Mouse (Mus musculus): Measurements from ENCODE around the gene Ppp6r2. TPM values are rescaled to one million over a fixed set of nuclear protein-coding genes. Genes with fewer than 3 reads are reported as not detected.

Gene Ppp6r2
- total and polyA plus RNA-seq, 3 experiments = 8.7 to 14.7 (median 10.3) TPM

- DNase-seq (ENCODE audit: extremely low read depth) = no peak
- peak overlapping the region; percentile 24; the same call in 1 of the 2 replicates for H3K4me2 ChIP-seq (ENCODE audit: insufficient read depth, low read depth, poor library complexity, severe bottlenecking)
- no peaks in the 10 kb centered on the region for H3K27me3 ChIP-seq (replicated peaks)
- H3K27ac ChIP-seq (ENCODE audit: insufficient read depth, low read depth) = peak overlapping the region; percentile 64
- no peak overlapping the region for H3K9ac ChIP-seq (ENCODE audit: insufficient read depth, low read depth)
- peaks cover 9 to 33% of the 10 kb centered on the region in 2 experiments; a peak in 3 of 4 replicates for H3K4me1 ChIP-seq (ENCODE audit: control insufficient read depth in 1 of 2, insufficient read depth in 2 of 2)
- peaks cover 13% of the 10 kb centered on the region for H3K79me2 ChIP-seq (replicated peaks; ENCODE audit: control insufficient read depth, extremely low read depth, insufficient read depth, poor library complexity, severe bottlenecking)
- dilution Hi-C loops (cut with MboI; ENCODE audit: extremely low pct_ligation_motif_present, extremely low pct_unique_long_range_greater_than_20kb, low sequenced_read_pairs) (no loop called here), in situ Hi-C loops (cut with MboI; ENCODE audit: low pct_ligation_motif_present, low pct_unique_long_range_greater_than_20kb, low sequenced_read_pairs) (loop anchor here (25.0 kb wide), 1 partner anchor 253 kb away; the partner anchor contains the start of gene Ttll8)
- no peak overlapping the region for H3K4me3 ChIP-seq (replicated peaks in 1 of 3; ENCODE audit: low read depth in 2 of 3, low read length in 2 of 3, poor library complexity in 1 of 3)
- peaks cover 4% of the 10 kb centered on the region for H3K9me3 ChIP-seq (replicated peaks; ENCODE audit: low read length)
- TF ChIP-seq MXI1 (IDR thresholded peaks at IDR 0.05; ENCODE audit: low read depth, low read length) (no peak), MAX (IDR thresholded peaks at IDR 0.05; ENCODE audit: low read length) (no peak), JUN (IDR thresholded peaks at IDR 0.05; ENCODE audit: insufficient read depth, low read depth, low read length) (no peak), JUND (conservative IDR thresholded peaks at IDR 0.05; ENCODE audit: low read depth, low read length) (no peak), ETS1 (conservative IDR thresholded peaks at IDR 0.05; ENCODE audit: low read depth, low read length) (no peak), CHD1 (IDR thresholded peaks at IDR 0.05; ENCODE audit: low read depth, low read length) (no peak), SIN3A (IDR thresholded peaks at IDR 0.05; ENCODE audit: low read length) (no peak), ZNF384 (IDR thresholded peaks at IDR 0.05; ENCODE audit: low read depth, low read length) (no peak)
- peaks cover 0 to 16% of the 10 kb centered on the region in 2 experiments for H3K36me3 ChIP-seq (replicated peaks in 1 of 2; ENCODE audit: control insufficient read depth in 1 of 2, insufficient read depth in 1 of 2, low read length in 1 of 2)
Observed at GRCm38 (mm10) chr15:89215611-89216233, 4.4 kb downstream of the Ppp6r2 start.

GRCm38 (mm10) chr15:89233586-89233985 lies 22.2 kb downstream of the Ppp6r2 start:
- no peaks in the 10 kb centered on the region for H3K27me3 ChIP-seq (replicated peaks)
- H3K4me2 ChIP-seq (ENCODE audit: insufficient read depth, low read depth, poor library complexity, severe bottlenecking) = no peak overlapping the region
- dilution Hi-C loops (cut with MboI; ENCODE audit: extremely low pct_ligation_motif_present, extremely low pct_unique_long_range_greater_than_20kb, low sequenced_read_pairs) = no loop called here
- no peak overlapping the region for H3K27ac ChIP-seq (ENCODE audit: insufficient read depth, low read depth)
- peaks cover 0 to 2% of the 10 kb centered on the region in 2 experiments for H3K36me3 ChIP-seq (replicated peaks in 1 of 2; ENCODE audit: control insufficient read depth in 1 of 2, insufficient read depth in 1 of 2, low read length in 1 of 2)
- no peak overlapping the region for H3K4me3 ChIP-seq (replicated peaks in 1 of 3; ENCODE audit: low read depth in 2 of 3, low read length in 2 of 3, poor library complexity in 1 of 3)
- H3K79me2 ChIP-seq (replicated peaks; ENCODE audit: control insufficient read depth, extremely low read depth, insufficient read depth, poor library complexity, severe bottlenecking) = no peaks in the 10 kb centered on the region
- TF ChIP-seq MEF2A (IDR thresholded peaks at IDR 0.05; ENCODE audit: borderline replicate concordance, low read depth, low read length) (no peak), RAD21 (IDR thresholded peaks at IDR 0.05; ENCODE audit: low read depth, low read length) (peak; percentile 22), CTCF (conservative IDR thresholded peaks at IDR 0.05 in 1 of 2, IDR thresholded peaks at IDR 0.05 in 1 of 2; ENCODE audit: low read depth in 2 of 2, low read length in 2 of 2) (peak in 1 of 2 experiments; percentile 40; a peak in 2 of 4 replicates), MAFK (IDR thresholded peaks at IDR 0.05; ENCODE audit: insufficient replicate concordance, low read length) (no peak), SMC3 (IDR thresholded peaks at IDR 0.05; ENCODE audit: low read depth, low read length) (peak; percentile 29)
- H3K4me1 ChIP-seq (ENCODE audit: control insufficient read depth in 1 of 2, insufficient read depth in 2 of 2) = no peaks in the 10 kb centered on the region; a peak in 1 of 4 replicates
- no peak overlapping the region for H3K9ac ChIP-seq (ENCODE audit: insufficient read depth, low read depth)
- DNase-seq (ENCODE audit: extremely low read depth) = peak; percentile 31
- in situ Hi-C loops (cut with MboI; ENCODE audit: low pct_ligation_motif_present, low pct_unique_long_range_greater_than_20kb, low sequenced_read_pairs) = no loop called here
- H3K9me3 ChIP-seq (replicated peaks; ENCODE audit: low read length) = no peaks in the 10 kb centered on the region

- H3K4me2 ChIP-seq (ENCODE audit: insufficient read depth, low read depth, poor library complexity, severe bottlenecking) = no peak overlapping the region
- H3K9me3 ChIP-seq (replicated peaks; ENCODE audit: low read length) = no peaks in the 10 kb centered on the region
- H3K4me1 ChIP-seq (ENCODE audit: control insufficient read depth in 1 of 2, insufficient read depth in 2 of 2) = no peaks in the 10 kb centered on the region; a peak in 1 of 4 replicates
- H3K4me3 ChIP-seq (replicated peaks in 1 of 3; ENCODE audit: low read depth in 2 of 3, low read length in 2 of 3, poor library complexity in 1 of 3) = no peak overlapping the region
- H3K79me2 ChIP-seq (replicated peaks; ENCODE audit: control insufficient read depth, extremely low read depth, insufficient read depth, poor library complexity, severe bottlenecking) = no peaks in the 10 kb centered on the region
- H3K27ac ChIP-seq (ENCODE audit: insufficient read depth, low read depth) = no peak overlapping the region
- TF ChIP-seq USF1 (IDR thresholded peaks at IDR 0.05; ENCODE audit: low read depth, low read length) (no peak), RCOR1 (conservative IDR thresholded peaks at IDR 0.05; ENCODE audit: low read depth, low read length) (no peak), RAD21 (IDR thresholded peaks at IDR 0.05; ENCODE audit: low read depth, low read length) (no peak), TBP (conservative IDR thresholded peaks at IDR 0.05; ENCODE audit: low read depth, low read length) (no peak), NELFE (IDR thresholded peaks at IDR 0.05; ENCODE audit: low read depth, low read length) (no peak), JUN (IDR thresholded peaks at IDR 0.05; ENCODE audit: insufficient read depth, low read depth, low read length) (no peak), PAX5 (IDR thresholded peaks at IDR 0.05; ENCODE audit: low read length) (no peak), CHD2 (IDR thresholded peaks at IDR 0.05; ENCODE audit: low read length) (no peak), ZMIZ1 (IDR thresholded peaks at IDR 0.05; ENCODE audit: low read depth, low read length) (no peak)
- dilution Hi-C loops (cut with MboI; ENCODE audit: extremely low pct_ligation_motif_present, extremely low pct_unique_long_range_greater_than_20kb, low sequenced_read_pairs) = no loop called here
- no peaks in the 10 kb centered on the region for H3K27me3 ChIP-seq (replicated peaks)
- peaks cover 0 to 2% of the 10 kb centered on the region in 2 experiments for H3K36me3 ChIP-seq (replicated peaks in 1 of 2; ENCODE audit: control insufficient read depth in 1 of 2, insufficient read depth in 1 of 2, low read length in 1 of 2)
- in situ Hi-C loops (cut with MboI; ENCODE audit: low pct_ligation_motif_present, low pct_unique_long_range_greater_than_20kb, low sequenced_read_pairs) = no loop called here
- no peak for DNase-seq (ENCODE audit: extremely low read depth)
- H3K9ac ChIP-seq (ENCODE audit: insufficient read depth, low read depth) = no peak overlapping the region
Observed at GRCm38 (mm10) chr15:89234052-89234451, 22.7 kb downstream of the Ppp6r2 start.
